Mouse (Mus musculus): ENCODE results near the gene Traf3. TPM values are rescaled to one million over a fixed set of nuclear protein-coding genes. Genes with fewer than 3 reads are reported as not detected.

The Traf3 gene
- polyA plus RNA-seq, 1 experiment from 2014 or later: 3.2 TPM

GRCm38 (mm10) chr12:111239930-111240329, 73.8 kb downstream of the Traf3 start:
- Histone ChIP-seq H3K9ac (no peak overlapping the region), H3K4me1 (replicated peaks) (no peaks in the 10 kb centered on the region), H3K4me2 (no peak overlapping the region), H3K36me3 (peaks cover 24% of the 10 kb centered on the region), H3K27ac (no peak overlapping the region), H3K4me3 (replicated peaks) (no peak overlapping the region), H3K27me3 (no peaks in the 10 kb centered on the region), H3K9me3 (replicated peaks) (no peaks in the 10 kb centered on the region)
- ATAC-seq (ENCODE audit: low read depth) (no peak), DNase-seq (no peak)
- WGBS (ENCODE audit: insufficient replicate concordance): 75% methylated on average over 10 of the region's 10 CpGs

DNA sequence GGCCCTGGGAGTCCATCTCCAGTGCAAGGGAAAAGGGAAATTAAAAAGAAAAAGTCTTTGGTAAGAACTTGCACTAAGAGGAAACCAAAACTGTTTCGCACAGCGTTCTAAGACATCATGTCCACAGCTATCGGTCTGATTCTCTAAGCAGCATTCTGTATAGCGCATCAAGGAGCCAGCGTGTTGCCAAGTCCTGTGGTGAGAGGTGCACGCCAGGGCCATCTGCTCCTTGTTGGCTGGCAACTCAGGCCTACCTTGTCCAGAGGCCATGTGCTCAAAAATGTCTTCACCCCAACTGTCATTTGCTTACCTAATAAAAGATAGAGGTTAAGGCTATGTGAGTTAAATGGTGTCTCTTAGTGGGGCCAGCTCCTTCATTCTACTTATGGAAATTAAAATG, 75.7 kb downstream of the Traf3 start:
- Histone ChIP-seq H3K36me3 (peaks cover 26% of the 10 kb centered on the region), H3K4me1 (replicated peaks) (peaks cover 12% of the 10 kb centered on the region), H3K4me2 (no peak overlapping the region), H3K27me3 (no peaks in the 10 kb centered on the region), H3K9me3 (replicated peaks) (no peaks in the 10 kb centered on the region), H3K4me3 (replicated peaks) (no peak overlapping the region), H3K27ac (no peak overlapping the region), H3K9ac (no peak overlapping the region)
- 81% methylated on average over 6 of the region's 6 CpGs for WGBS (ENCODE audit: insufficient replicate concordance)
- ATAC-seq (ENCODE audit: low read depth) (no peak), DNase-seq (no peak)

- Histone ChIP-seq H3K4me1 (replicated peaks) (peaks cover 16% of the 10 kb centered on the region), H3K27me3 (no peaks in the 10 kb centered on the region), H3K4me2 (no peak overlapping the region), H3K36me3 (peaks cover 25% of the 10 kb centered on the region), H3K9me3 (replicated peaks) (no peaks in the 10 kb centered on the region), H3K27ac (no peak overlapping the region), H3K9ac (no peak overlapping the region), H3K4me3 (replicated peaks) (no peak overlapping the region)
- no peak for DNase-seq
- ATAC-seq (ENCODE audit: low read depth): no peak
- WGBS (ENCODE audit: insufficient replicate concordance): 83% methylated on average over 5 of the region's 5 CpGs
These were observed 76.2 kb downstream of the Traf3 start for GRCm38 (mm10) chr12:111242346-111242745.

DNA sequence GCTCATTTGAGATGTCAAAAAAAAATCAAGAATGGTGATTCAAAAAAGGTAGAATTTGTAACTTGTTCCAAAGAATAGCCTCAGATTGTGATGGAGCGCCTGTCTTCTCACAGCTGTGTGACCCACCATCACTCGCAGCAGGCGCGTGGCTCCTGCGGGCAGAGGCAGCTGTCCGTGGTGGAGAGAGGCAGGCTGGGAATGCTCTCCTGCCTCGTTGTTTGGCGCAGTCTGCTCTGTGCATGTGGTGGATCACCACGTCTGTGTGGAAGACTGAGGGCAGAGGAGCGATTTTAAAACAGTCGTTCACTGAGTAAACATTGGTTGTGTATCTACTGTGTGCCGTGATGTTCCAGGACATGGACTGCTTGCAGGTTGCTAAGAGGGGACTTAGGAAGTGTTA, 77.6 kb downstream of the Traf3 start:
- Histone ChIP-seq H3K4me1 (replicated peaks) (peaks cover 26% of the 10 kb centered on the region), H3K9ac (no peak overlapping the region), H3K36me3 (peaks cover 15% of the 10 kb centered on the region), H3K27ac (no peak overlapping the region), H3K9me3 (replicated peaks) (no peaks in the 10 kb centered on the region), H3K27me3 (no peaks in the 10 kb centered on the region), H3K4me2 (no peak overlapping the region), H3K4me3 (replicated peaks) (no peak overlapping the region)
- ATAC-seq (ENCODE audit: low read depth) (no peak), DNase-seq (no peak)
- 87% methylated on average over 12 of the region's 12 CpGs for WGBS (ENCODE audit: insufficient replicate concordance)

DNA sequence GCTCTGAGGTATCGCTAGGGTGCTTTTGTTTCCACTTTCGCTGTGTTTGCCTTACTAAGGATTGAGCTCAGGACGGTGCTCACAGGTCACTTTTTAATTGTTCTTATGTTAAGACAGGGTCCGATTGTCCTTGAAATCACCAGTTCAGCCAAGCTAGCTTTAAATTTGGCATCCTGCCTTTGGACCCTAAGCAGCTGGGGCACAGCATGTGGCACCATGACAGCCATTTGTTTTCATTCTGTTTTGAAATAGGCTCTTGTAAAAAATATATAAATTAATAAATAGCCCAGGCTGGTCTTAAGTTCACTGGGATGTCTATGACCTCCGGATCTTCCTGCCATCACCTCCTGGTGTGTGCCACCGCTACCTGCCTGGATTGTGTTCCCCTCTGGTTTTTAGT, 78.9 kb downstream of the Traf3 start:
- Histone ChIP-seq H3K9me3 (replicated peaks) (no peaks in the 10 kb centered on the region), H3K4me2 (no peak overlapping the region), H3K4me3 (replicated peaks) (no peak overlapping the region), H3K27ac (no peak overlapping the region), H3K36me3 (peaks cover 15% of the 10 kb centered on the region), H3K9ac (no peak overlapping the region), H3K4me1 (replicated peaks) (peaks cover 26% of the 10 kb centered on the region), H3K27me3 (no peaks in the 10 kb centered on the region)
- no peak for ATAC-seq (ENCODE audit: low read depth)
- WGBS (ENCODE audit: insufficient replicate concordance): 79% methylated on average over 6 of the region's 6 CpGs
- DNase-seq: no peak

DNA sequence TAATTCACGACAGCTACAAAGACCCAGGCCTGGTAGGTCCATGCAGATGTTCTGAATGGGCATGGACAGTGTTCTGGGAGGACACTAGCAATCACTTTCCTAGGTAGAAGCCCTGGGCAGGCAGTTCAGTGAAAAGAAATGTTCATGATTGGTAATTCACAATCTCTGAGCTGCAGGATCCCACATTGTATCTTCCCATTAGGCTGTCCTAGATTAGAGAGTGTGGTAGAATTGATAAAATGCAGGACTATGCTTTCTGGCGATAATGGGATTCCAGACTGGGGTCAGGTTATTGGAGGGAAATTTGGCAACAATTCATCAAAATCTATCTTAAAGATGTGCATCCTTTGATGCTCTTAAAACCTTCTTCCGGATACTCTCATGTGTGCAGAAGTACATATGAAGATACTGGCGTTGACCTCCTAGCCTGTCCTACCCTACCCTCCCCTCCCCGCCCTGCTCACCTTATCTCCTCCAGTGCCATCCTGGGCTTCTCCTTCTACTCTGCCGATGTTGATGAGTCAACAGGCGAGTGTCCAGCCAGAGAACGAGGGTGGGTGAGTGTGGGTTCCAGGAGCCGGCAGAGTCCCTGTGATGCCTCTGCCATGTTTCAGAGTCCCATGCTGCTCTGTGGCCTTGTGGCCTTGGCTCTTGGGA, 80.8 kb downstream of the Traf3 start:
- Histone ChIP-seq H3K4me3 (replicated peaks) (no peak overlapping the region), H3K36me3 (peaks cover 19% of the 10 kb centered on the region), H3K9ac (no peak overlapping the region), H3K9me3 (replicated peaks) (no peaks in the 10 kb centered on the region), H3K4me1 (replicated peaks) (peaks cover 26% of the 10 kb centered on the region), H3K27ac (no peak overlapping the region), H3K27me3 (no peaks in the 10 kb centered on the region), H3K4me2 (peak overlapping the region; percentile 21)
- DNase-seq: peak; percentile 50
- 34% methylated on average over 9 of the region's 9 CpGs for WGBS (ENCODE audit: insufficient replicate concordance)
- ATAC-seq (ENCODE audit: low read depth): peak; percentile 91

DNA sequence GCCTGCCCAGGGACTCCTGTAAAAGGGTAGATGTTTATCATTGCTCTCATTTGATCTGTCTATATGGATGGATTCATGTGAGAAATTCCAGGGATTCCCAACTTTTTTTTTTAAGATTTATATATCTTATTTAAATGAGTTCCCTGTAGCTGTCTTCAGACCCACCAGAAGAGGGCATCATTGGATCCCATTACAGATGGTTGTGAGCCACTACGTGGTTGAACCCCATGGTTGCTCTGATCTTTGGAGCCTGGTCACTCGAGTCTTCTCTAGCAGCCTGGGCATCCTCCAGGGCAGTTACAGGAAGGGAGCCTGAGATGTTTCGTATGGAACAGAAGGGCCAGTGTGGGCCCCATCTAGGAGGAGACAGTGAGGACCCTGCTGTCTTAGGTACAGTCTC, 82.9 kb downstream of the Traf3 start:
- Histone ChIP-seq H3K27me3 (no peaks in the 10 kb centered on the region), H3K27ac (no peak overlapping the region), H3K36me3 (peaks cover 10% of the 10 kb centered on the region; the same call in 1 of the 2 replicates), H3K4me1 (replicated peaks) (peaks cover 26% of the 10 kb centered on the region), H3K4me2 (no peak overlapping the region), H3K9me3 (replicated peaks) (no peaks in the 10 kb centered on the region), H3K4me3 (replicated peaks) (no peak overlapping the region), H3K9ac (no peak overlapping the region)
- ATAC-seq (ENCODE audit: low read depth): no peak
- 53% methylated on average over 3 of the region's 3 CpGs for WGBS (ENCODE audit: insufficient replicate concordance)
- no peak for DNase-seq

GRCm38 (mm10) chr12:111250116-111250515, 83.9 kb downstream of the Traf3 start:
- no peak overlapping the region for H3K4me2 ChIP-seq
- no peaks in the 10 kb centered on the region for H3K9me3 ChIP-seq (replicated peaks)
- 82% methylated on average over 8 of the region's 8 CpGs for WGBS (ENCODE audit: insufficient replicate concordance)
- H3K4me3 ChIP-seq (replicated peaks): no peak overlapping the region
- ATAC-seq (ENCODE audit: low read depth) (no peak), DNase-seq (no peak)
- no peak overlapping the region for H3K9ac ChIP-seq
- H3K4me1 ChIP-seq (replicated peaks): peaks cover 26% of the 10 kb centered on the region
- H3K27ac ChIP-seq: no peak overlapping the region
- H3K27me3 ChIP-seq: no peaks in the 10 kb centered on the region
- H3K36me3 ChIP-seq: peaks cover 10% of the 10 kb centered on the region

GRCm38 (mm10) chr12:111251227-111251626, 85.1 kb downstream of the Traf3 start:
- Histone ChIP-seq H3K36me3 (peaks cover 16% of the 10 kb centered on the region), H3K9ac (no peak overlapping the region), H3K4me2 (no peak overlapping the region), H3K27ac (no peak overlapping the region), H3K27me3 (no peaks in the 10 kb centered on the region), H3K4me1 (replicated peaks) (peaks cover 21% of the 10 kb centered on the region), H3K4me3 (replicated peaks) (no peak overlapping the region), H3K9me3 (replicated peaks) (no peaks in the 10 kb centered on the region)
- DNase-seq (no peak), ATAC-seq (ENCODE audit: low read depth) (no peak)
- WGBS (ENCODE audit: insufficient replicate concordance): 79% methylated on average over 9 of the region's 9 CpGs

GRCm38 (mm10) chr12:111263650-111264049, 97.5 kb downstream of the Traf3 start:
- DNase-seq (no peak), ATAC-seq (ENCODE audit: low read depth) (no peak)
- no peak overlapping the region for H3K9ac ChIP-seq
- whole genome bisulfite sequencing (ENCODE audit: insufficient replicate concordance): 89% methylated on average over 16 of the region's 16 CpGs
- H3K4me2 ChIP-seq: no peak overlapping the region
- no peak overlapping the region for H3K4me3 ChIP-seq (replicated peaks)
- no peak overlapping the region for H3K27ac ChIP-seq
- H3K9me3 ChIP-seq (replicated peaks): no peaks in the 10 kb centered on the region
- peaks cover 31% of the 10 kb centered on the region for H3K4me1 ChIP-seq (replicated peaks)
- peaks cover 2% of the 10 kb centered on the region; the same call in 1 of the 2 replicates for H3K27me3 ChIP-seq
- 0 out of 2 replicates have a peak, but pooled peaks cover 12% of the 10 kb centered on the region for H3K36me3 ChIP-seq

DNA sequence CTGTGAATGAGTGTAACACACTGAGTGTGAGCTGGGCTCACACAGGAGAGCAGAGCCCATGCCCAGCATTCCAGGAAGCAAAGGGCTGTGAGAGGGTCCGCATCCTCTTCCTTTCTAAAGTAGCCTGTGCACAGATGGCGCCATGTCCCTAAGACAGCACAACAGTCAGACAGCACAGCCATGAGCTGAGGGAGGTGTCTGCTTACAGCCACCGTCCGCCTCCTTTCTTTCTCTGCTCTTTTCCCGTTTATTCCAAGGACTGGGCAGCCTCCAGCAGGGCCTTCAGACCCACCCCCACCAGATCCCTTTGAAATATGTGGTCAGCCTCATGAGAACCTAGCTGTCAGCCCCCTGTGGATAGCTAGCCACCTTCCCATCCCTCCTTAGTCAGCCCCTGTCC, 99.0 kb downstream of the Traf3 start:
- no peak overlapping the region for H3K27ac ChIP-seq
- H3K36me3 ChIP-seq: 0 out of 2 replicates have a peak, but pooled peaks cover 12% of the 10 kb centered on the region
- DNase-seq (no peak), ATAC-seq (ENCODE audit: low read depth) (no peak)
- H3K4me1 ChIP-seq (replicated peaks): peaks cover 47% of the 10 kb centered on the region
- H3K4me3 ChIP-seq (replicated peaks): no peak overlapping the region
- H3K9ac ChIP-seq: no peak overlapping the region
- 71% methylated on average over 5 of the region's 5 CpGs for WGBS (ENCODE audit: insufficient replicate concordance)
- no peak overlapping the region for H3K4me2 ChIP-seq
- H3K9me3 ChIP-seq (replicated peaks): no peaks in the 10 kb centered on the region
- H3K27me3 ChIP-seq: peaks cover 17% of the 10 kb centered on the region

DNA sequence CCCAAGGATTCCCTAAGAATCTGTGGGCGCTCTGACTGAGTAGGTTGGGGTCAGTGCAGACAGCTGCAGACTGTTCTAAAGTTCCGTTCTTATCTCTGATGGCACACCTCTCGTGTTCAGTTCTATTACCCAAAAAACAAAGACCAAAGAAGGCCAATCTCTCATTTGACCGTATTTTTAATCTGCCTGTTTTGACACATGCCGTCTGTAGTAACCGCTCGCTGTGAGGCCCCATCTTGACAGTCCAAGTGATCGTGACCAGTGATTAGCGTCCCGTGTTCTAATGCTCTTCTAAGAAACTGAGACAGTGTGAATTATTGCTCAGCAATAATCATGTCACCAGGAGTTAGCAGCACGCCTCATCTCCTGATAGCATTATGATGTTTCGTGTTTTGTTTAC, 100.4 kb downstream of the Traf3 start:
- ATAC-seq (ENCODE audit: low read depth): peak; percentile 62
- no peaks in the 10 kb centered on the region for H3K9me3 ChIP-seq (replicated peaks)
- peak overlapping the region; percentile 79; the same call in 1 of the 2 replicates for H3K27ac ChIP-seq
- H3K27me3 ChIP-seq: peaks cover 31% of the 10 kb centered on the region
- no peak overlapping the region for H3K9ac ChIP-seq
- 0 out of 2 replicates have a peak, but pooled peaks cover 8% of the 10 kb centered on the region for H3K36me3 ChIP-seq
- no peak overlapping the region for H3K4me3 ChIP-seq (replicated peaks)
- 28% methylated on average over 12 of the region's 12 CpGs for WGBS (ENCODE audit: insufficient replicate concordance)
- H3K4me2 ChIP-seq: peak overlapping the region; percentile 42
- H3K4me1 ChIP-seq (replicated peaks): peaks cover 61% of the 10 kb centered on the region
- peak; percentile 33 for DNase-seq
